Mouse (Mus musculus): ENCODE measurements around the gene Gm42420.

DNA sequence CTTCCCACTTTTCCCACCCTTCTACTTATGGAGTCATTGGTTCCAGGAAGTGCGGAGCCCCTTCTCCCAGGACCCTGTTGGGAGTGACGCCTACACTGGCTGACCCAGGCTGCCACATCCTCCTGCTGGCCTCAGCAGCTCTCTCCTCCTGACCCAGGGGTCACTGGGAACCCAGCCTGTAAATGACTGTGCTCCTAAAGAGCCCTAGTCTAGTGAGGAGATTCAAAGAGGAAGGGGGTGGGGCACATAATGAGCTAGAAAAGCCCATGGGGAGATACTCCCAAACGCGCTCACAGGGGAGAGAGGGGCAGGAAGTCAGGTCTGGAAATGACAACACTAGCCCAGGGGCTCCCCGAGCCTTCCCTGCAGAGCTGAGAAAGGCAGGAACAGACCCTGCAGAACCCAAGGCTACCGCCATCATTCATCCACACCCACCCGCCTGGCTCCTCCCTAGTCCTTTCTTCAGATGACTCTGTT lies 45.8 kb upstream of the Gm42420 start:
- TF ChIP-seq POLR2A (IDR thresholded peaks at IDR 0.05; ENCODE audit: insufficient read depth, low read depth, low read length) (no peak), CTCF (IDR thresholded peaks at IDR 0.05; ENCODE audit: insufficient read depth, low read depth, low read length) (no peak)

Data from olfactory bulb, adult 2 months (tissue).